Mouse (Mus musculus) liver, postnatal 0 days (tissue): ENCODE data around the gene Hsd3b7.

Experiments used
- CTCF ChIP-seq: sonication (generic); IDR thresholded peaks from 2 replicates; pipeline ENCODE4 v1.5.1; 2016; ENCODE audit warnings: antibody characterized with exemption, low read depth
- EP300 ChIP-seq: IDR thresholded peaks from 2 replicates; pipeline ENCODE4 v1.6.1; 2016; ENCODE audit warnings: antibody characterized with exemption, low read depth, mild to moderate bottlenecking

DNA sequence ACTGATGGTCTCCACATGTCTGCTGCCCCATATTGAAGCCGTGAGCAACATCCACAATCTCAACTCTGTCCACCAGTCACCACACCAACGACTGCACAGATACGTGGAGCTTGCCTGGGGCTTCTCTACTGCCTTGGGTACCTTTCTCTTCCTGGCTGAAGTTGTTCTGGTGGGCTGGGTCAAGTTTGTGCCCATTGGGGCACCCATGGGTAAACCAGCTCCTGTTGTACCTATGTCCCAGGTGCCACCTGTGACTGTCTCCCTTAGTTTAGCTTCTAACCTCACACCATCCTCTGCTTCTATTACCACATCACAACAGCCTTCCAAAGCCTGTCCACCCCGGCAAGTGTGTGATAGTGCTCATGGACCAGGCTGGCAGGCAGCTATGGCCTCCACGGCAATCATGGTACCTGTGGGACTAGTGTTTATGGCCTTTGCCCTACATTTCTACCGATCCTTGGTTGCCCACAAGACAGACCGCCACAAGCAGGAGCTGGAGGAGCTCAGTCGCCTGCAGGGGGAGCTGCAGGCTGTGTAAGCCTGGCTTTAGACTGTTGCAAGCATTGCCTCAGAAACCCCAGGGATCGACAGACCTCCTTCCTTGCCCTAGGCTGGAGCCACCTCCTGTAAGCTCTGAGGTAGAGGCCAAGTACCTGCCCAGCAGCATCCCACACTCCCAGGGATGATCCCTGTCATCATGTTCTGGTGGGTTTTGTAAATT lies 26.6 kb upstream of the Hsd3b7 start:
- TF ChIP-seq CTCF: peak; percentile 95
- no peak for TF ChIP-seq EP300
